In genomic region chr15:77919441-77919840, GRCm38 (mm10) we compare ENCODE assay signal across 22 mouse cellular contexts. TPM values are rescaled to one million over a fixed set of nuclear protein-coding genes. Genes with fewer than 3 reads are reported as not detected.
A peak's percentile ranks its signal among the peaks of the same experiment; 100 is the strongest.
DNase-seq lines count a peak whose midpoint lies in the region; ATAC-seq and TF ChIP-seq lines count a peak whose summit lies in the region.
"Had no signal": no experiment of that assay in that cellular context is flagged by ENCODE, and none has a peak within 500 bp of the region (broad histone marks: within the 10 kb centered on the region; RNA-seq: fewer than 3 reads in every experiment).

No protein-coding gene starts in this region.

- no peaks in the 10 kb centered on the region for H3K27me3 ChIP-seq in heart, adult 2 months (ENCODE audit: control insufficient read depth, insufficient read depth, low read length)
- H3K27me3 ChIP-seq in intestine, embryonic 15.5 days (replicated peaks) = no peaks in the 10 kb centered on the region
- no peaks in the 10 kb centered on the region for H3K27me3 ChIP-seq in stomach, embryonic 16.5 days (ENCODE audit: control insufficient read depth, insufficient read depth, low read length)
- no peaks in the 10 kb centered on the region for H3K27me3 ChIP-seq in forebrain, postnatal 0 days (ENCODE audit: insufficient read depth, low read length)
- H3K27me3 ChIP-seq: embryonic facial prominence, embryonic 15.5 days; Patski had no signal

- DNase-seq in heart, adult 2 months = no peak
- no peak for DNase-seq in heart, postnatal 10 days
- DNase-seq in left cerebral cortex, adult 2 months (ENCODE audit: extremely low spot score in 1 of 2, low spot score in 2 of 2) = no peak
- no peak for DNase-seq in left cerebral cortex, postnatal 10 days (ENCODE audit: extremely low spot score in 1 of 2, low spot score in 2 of 2)
- no peak for DNase-seq in forebrain, postnatal 0 days
- DNase-seq: cerebellum, postnatal 14 days; embryo, embryonic 11 days; gastrocnemius, postnatal 14 days; layer of hippocampus, postnatal 36 days; lung, adult 2 months; right cerebral cortex, postnatal 14 days; thymus, adult 18-20 months had no signal

- peak; percentile 61 for ATAC-seq in intestine, embryonic 15.5 days
- peak; percentile 28; the same call in 1 of the 2 replicates for ATAC-seq in stomach, embryonic 16.5 days (ENCODE audit: insufficient read depth, low FRiP score)
- ATAC-seq in forebrain, postnatal 0 days = no peak
- ATAC-seq: activated CD4-positive, CD25-positive, alpha-beta regulatory T cell, adult 4 months; hindbrain, embryonic 16.5 days; Patski had no signal

- no peak for TF ChIP-seq EP300 in heart, adult 2 months (IDR thresholded peaks at IDR 0.05; ENCODE audit: insufficient read depth, low read depth, low read length)

- TF ChIP-seq CTCF in heart, adult 2 months (IDR thresholded peaks at IDR 0.05) = no peak
- no peak for TF ChIP-seq CTCF in left cerebral cortex, adult 2 months (IDR thresholded peaks at IDR 0.05)
- TF ChIP-seq CTCF in forebrain, postnatal 0 days (IDR thresholded peaks at IDR 0.05; ENCODE audit: low read depth) = no peak

- intact Hi-C loops in heart, adult 2 months (cut with DNase I) = loop anchor here (5.0 kb wide), 2 partner anchors 122 to 157 kb away; no protein-coding TSS in a partner anchor
- intact Hi-C loops in heart, postnatal 10 days (cut with DNase I) = loop anchor here (5.0 kb wide), 1 partner anchor 157 kb away; no protein-coding TSS in a partner anchor
- intact Hi-C loops in left cerebral cortex, adult 2 months (cut with DNase I) = loop anchor here (5.0 kb wide), 1 partner anchor 77 kb away; the partner anchor contains the start of gene Myh9
- intact Hi-C loops in left cerebral cortex, postnatal 10 days (cut with DNase I) = no loop called here

- no peak overlapping the region for H3K9ac ChIP-seq in heart, adult 2 months (ENCODE audit: low read depth, low read length)
- no peak overlapping the region for H3K9ac ChIP-seq in intestine, embryonic 15.5 days
- 0 out of 2 replicates have a peak overlapping the region, but pooled peaks have one; percentile 47 for H3K9ac ChIP-seq in stomach, embryonic 16.5 days (ENCODE audit: low read length)
- H3K9ac ChIP-seq in forebrain, postnatal 0 days = no peak overlapping the region
- H3K9ac ChIP-seq: embryonic facial prominence, embryonic 15.5 days had no signal

- WGBS in heart, adult 2 months = 56% methylated on average over 12 of the region's 12 CpGs
- 63% methylated on average over 12 of the region's 12 CpGs for WGBS in intestine, embryonic 15.5 days
- WGBS in stomach, embryonic 16.5 days = 70% methylated on average over 12 of the region's 12 CpGs
- WGBS in forebrain, postnatal 0 days = 90% methylated on average over 12 of the region's 12 CpGs

- H3K9me3 ChIP-seq in intestine, embryonic 15.5 days = no peaks in the 10 kb centered on the region
- H3K9me3 ChIP-seq in stomach, embryonic 16.5 days (replicated peaks; ENCODE audit: control insufficient read depth, low read length) = no peaks in the 10 kb centered on the region
- no peaks in the 10 kb centered on the region for H3K9me3 ChIP-seq in forebrain, postnatal 0 days (ENCODE audit: low read length)
- H3K9me3 ChIP-seq: embryonic facial prominence, embryonic 15.5 days; forebrain, embryonic 10.5 days; limb, embryonic 10.5 days had no signal

- H3K4me2 ChIP-seq in intestine, embryonic 15.5 days (replicated peaks) = no peak overlapping the region
- H3K4me2 ChIP-seq in stomach, embryonic 16.5 days (ENCODE audit: low read depth, low read length) = no peak overlapping the region
- H3K4me2 ChIP-seq in forebrain, postnatal 0 days (ENCODE audit: low read depth) = no peak overlapping the region
- H3K4me2 ChIP-seq: embryonic facial prominence, embryonic 15.5 days; heart, embryonic 11.5 days; liver, embryonic 11.5 days had no signal

- H3K4me3 ChIP-seq in heart, adult 2 months = no peak overlapping the region
- H3K4me3 ChIP-seq in left cerebral cortex, adult 2 months = no peak overlapping the region
- H3K4me3 ChIP-seq in intestine, embryonic 15.5 days (replicated peaks) = no peak overlapping the region
- H3K4me3 ChIP-seq in stomach, embryonic 16.5 days (replicated peaks; ENCODE audit: low read length) = no peak overlapping the region
- no peak overlapping the region for H3K4me3 ChIP-seq in forebrain, postnatal 0 days (ENCODE audit: low read depth, low read length)
- H3K4me3 ChIP-seq: embryonic facial prominence, embryonic 15.5 days; forebrain, embryonic 10.5 days; limb, embryonic 10.5 days had no signal

- no peak for TF ChIP-seq POLR2A in heart, adult 2 months (IDR thresholded peaks at IDR 0.05; ENCODE audit: insufficient read depth, low read depth, low read length)

- peak overlapping the region; percentile 48 for H3K27ac ChIP-seq in heart, adult 2 months
- H3K27ac ChIP-seq in left cerebral cortex, adult 2 months = peak overlapping the region; percentile 15; the same call in 1 of the 2 replicates
- H3K27ac ChIP-seq in intestine, embryonic 15.5 days = peak overlapping the region; percentile 59
- peak overlapping the region; percentile 78 for H3K27ac ChIP-seq in stomach, embryonic 16.5 days (ENCODE audit: low read length)
- no peak overlapping the region for H3K27ac ChIP-seq in forebrain, postnatal 0 days (ENCODE audit: low read depth, low read length)
- H3K27ac ChIP-seq: embryonic facial prominence, embryonic 15.5 days; forebrain, embryonic 10.5 days; limb, embryonic 10.5 days had no signal

- no peaks in the 10 kb centered on the region for H3K79me2 ChIP-seq in heart, adult 2 months (replicated peaks; ENCODE audit: control insufficient read depth, insufficient read depth, low read length)

- H3K36me3 ChIP-seq in heart, adult 2 months (ENCODE audit: control insufficient read depth, insufficient read depth, low read length) = peaks cover 2% of the 10 kb centered on the region; the same call in 1 of the 2 replicates
- peaks cover 32% of the 10 kb centered on the region for H3K36me3 ChIP-seq in intestine, embryonic 15.5 days
- peaks cover 10% of the 10 kb centered on the region for H3K36me3 ChIP-seq in stomach, embryonic 16.5 days (ENCODE audit: control insufficient read depth, insufficient read depth, low read length)
- H3K36me3 ChIP-seq in forebrain, postnatal 0 days (ENCODE audit: insufficient read depth) = peaks cover 80% of the 10 kb centered on the region

- peaks cover 4% of the 10 kb centered on the region for H3K4me1 ChIP-seq in heart, adult 2 months (ENCODE audit: control insufficient read depth, insufficient read depth, low read length)
- H3K4me1 ChIP-seq in intestine, embryonic 15.5 days (replicated peaks) = peaks cover 3% of the 10 kb centered on the region; the same call in 1 of the 2 replicates
- peaks cover 8% of the 10 kb centered on the region; the same call in 1 of the 2 replicates for H3K4me1 ChIP-seq in stomach, embryonic 16.5 days (ENCODE audit: control insufficient read depth, insufficient read depth, low read length)
- H3K4me1 ChIP-seq in forebrain, postnatal 0 days (ENCODE audit: insufficient read depth) = no peaks in the 10 kb centered on the region
- H3K4me1 ChIP-seq: embryonic facial prominence, embryonic 15.5 days; forebrain, embryonic 10.5 days had no signal

RNA-seq across cellular contexts. Expression of gene Txn2, which starts 9.4 kb away (rescaled TPM):
- 100 to 1,000 TPM; 260 to 299 TPM for total RNA-seq in heart, adult 2 months (2021)
- 403 and 411 TPM in 2 replicates for polyA plus RNA-seq in heart, adult 2 months (2012; rRNA removed)
- 100 to 1,000 TPM; 200 to 221 TPM for total RNA-seq in heart, postnatal 10 days (2021)
- 100 to 1,000 TPM; 139 to 143 TPM for total RNA-seq in left cerebral cortex, adult 2 months (2021)
- total RNA-seq in left cerebral cortex, postnatal 10 days (2021) = 100 to 1,000 TPM; 108 to 115 TPM
- 314 and 350 TPM in 2 replicates for polyA plus RNA-seq in intestine, embryonic 15.5 days (2015; fragmentation: Nextera tagmentation; extraction: Ambion mirVana)
- 232 and 253 TPM in 2 replicates for polyA plus RNA-seq in stomach, embryonic 16.5 days (2015; fragmentation: Nextera tagmentation; extraction: Ambion mirVana)
- total RNA-seq in forebrain, postnatal 0 days (2014; rRNA removed) = 35.8 and 36.5 TPM in 2 replicates
- polyA plus RNA-seq in forebrain, postnatal 0 days (2015; fragmentation: Nextera tagmentation; extraction: Ambion mirVana) = 200 and 227 TPM in 2 replicates

RNA-seq across cellular contexts. Expression of gene Foxred2, which starts 37.1 kb away (rescaled TPM):
- under 1 TPM; 0.39 to 0.84 TPM for total RNA-seq in heart, adult 2 months (2021)
- polyA plus RNA-seq in heart, adult 2 months (2012; rRNA removed) = 0.96 and 1.1 TPM in 2 replicates
- total RNA-seq in heart, postnatal 10 days (2021) = under 1 TPM; 0.20 to 0.38 TPM
- total RNA-seq in left cerebral cortex, adult 2 months (2021) = 10 to 100 TPM; 10.9 to 11.9 TPM
- total RNA-seq in left cerebral cortex, postnatal 10 days (2021) = 10 to 100 TPM; 13.8 to 14.8 TPM
- 2.5 and 2.6 TPM in 2 replicates for polyA plus RNA-seq in intestine, embryonic 15.5 days (2015; fragmentation: Nextera tagmentation; extraction: Ambion mirVana)
- polyA plus RNA-seq in stomach, embryonic 16.5 days (2015; fragmentation: Nextera tagmentation; extraction: Ambion mirVana) = 2.9 and 3.3 TPM in 2 replicates
- total RNA-seq in forebrain, postnatal 0 days (2014; rRNA removed) = 24.5 and 26.9 TPM in 2 replicates
- 9.4 and 10.6 TPM in 2 replicates for polyA plus RNA-seq in forebrain, postnatal 0 days (2015; fragmentation: Nextera tagmentation; extraction: Ambion mirVana)

RNA-seq across cellular contexts. Expression of gene Eif3d, which starts 51.2 kb away (rescaled TPM):
- 10 to 100 TPM; 62.6 to 64.4 TPM for total RNA-seq in heart, adult 2 months (2021)
- polyA plus RNA-seq in heart, adult 2 months (2012; rRNA removed) = 69.5 and 87.6 TPM in 2 replicates
- 10 to 100 TPM; 91.8 to 94.0 TPM for total RNA-seq in heart, postnatal 10 days (2021)
- total RNA-seq in left cerebral cortex, adult 2 months (2021) = 100 to 1,000 TPM; 101 to 102 TPM
- total RNA-seq in left cerebral cortex, postnatal 10 days (2021) = 100 to 1,000 TPM; 115 to 116 TPM
- 187 and 189 TPM in 2 replicates for polyA plus RNA-seq in intestine, embryonic 15.5 days (2015; fragmentation: Nextera tagmentation; extraction: Ambion mirVana)
- polyA plus RNA-seq in stomach, embryonic 16.5 days (2015; fragmentation: Nextera tagmentation; extraction: Ambion mirVana) = 182 and 186 TPM in 2 replicates
- 165 and 167 TPM in 2 replicates for total RNA-seq in forebrain, postnatal 0 days (2014; rRNA removed)
- polyA plus RNA-seq in forebrain, postnatal 0 days (2015; fragmentation: Nextera tagmentation; extraction: Ambion mirVana) = 130 and 165 TPM in 2 replicates

Comparison
In these comparisons a context has a peak if more than half of its experiments do, and no peak if none do; other contexts are left out.
1. RNA of gene Foxred2, which starts 37.1 kb away (total RNA-seq): 24.5 to 26.9 TPM in forebrain, postnatal 0 days, 13.8 to 14.8 TPM in left cerebral cortex, postnatal 10 days and 10.9 to 11.9 TPM in left cerebral cortex, adult 2 months; 0.39 to 0.84 TPM in heart, adult 2 months and 0.20 to 0.38 TPM in heart, postnatal 10 days; every median in the first group is over 4 times any median in the second.